Mouse (Mus musculus) layer of hippocampus, adult 9-10 months (tissue): ENCODE measurements around the gene Prlh.

Experiments
- DNase-seq: peaks from one replicate; pipeline ENCODE4 v3.0.0; 2022; ENCODE audit warnings: low spot score

Gene Prlh

DNA sequence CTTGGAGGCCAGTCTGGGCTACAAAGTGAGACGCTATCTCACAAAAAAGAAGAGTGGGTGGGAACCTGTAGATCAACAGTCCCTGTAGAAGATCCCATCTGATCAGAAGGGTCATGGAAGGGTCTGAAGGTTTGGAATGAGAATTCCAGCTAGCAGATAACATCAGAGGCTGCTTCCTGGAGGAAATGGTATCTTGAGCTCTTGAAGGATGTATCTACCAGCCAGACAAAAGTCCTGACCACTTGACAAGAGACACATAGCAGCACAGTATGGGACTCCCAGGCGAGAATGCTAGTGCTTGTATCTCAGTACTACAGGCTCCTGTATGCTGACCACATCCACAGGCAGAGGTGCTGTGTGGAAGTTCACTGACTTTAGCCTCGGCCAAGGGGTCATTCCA, 48.2 kb downstream of the Prlh start:
- no peak for DNase-seq

DNA sequence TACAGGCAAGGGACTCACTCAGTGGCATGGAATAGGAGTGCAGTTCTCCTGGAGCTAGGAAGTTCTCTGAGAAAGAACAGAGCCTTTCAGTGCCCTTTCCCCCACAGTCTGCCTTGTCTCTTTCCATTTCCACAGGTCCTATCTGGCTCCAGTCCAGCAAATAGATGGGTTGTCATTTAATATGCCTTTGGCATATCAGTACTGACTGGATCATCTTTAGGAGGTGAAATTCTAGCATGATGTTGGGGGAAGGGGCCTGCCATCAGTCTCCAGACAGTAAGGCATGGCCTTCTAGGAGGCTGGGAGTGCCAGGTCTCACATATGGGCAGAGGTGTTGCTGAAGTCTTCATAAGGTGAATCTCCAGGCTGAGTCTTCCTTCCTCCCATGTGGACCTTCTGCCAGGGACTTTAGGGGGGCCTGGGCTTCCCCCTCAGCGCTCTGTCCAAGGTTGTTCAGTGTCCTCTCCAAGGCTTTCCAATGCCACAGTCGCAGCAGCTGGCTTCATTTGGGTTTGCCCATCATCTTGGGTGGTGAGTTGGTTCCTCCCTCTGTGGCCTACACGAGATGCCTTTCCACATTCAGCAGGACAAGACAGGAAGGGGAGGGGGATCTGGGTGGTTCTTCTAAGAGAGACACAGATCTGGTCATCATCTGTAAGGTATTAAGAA, 49.1 kb downstream of the Prlh start:
- DNase-seq = no peak

- DNase-seq = no peak
These were observed 49.7 kb downstream of the Prlh start for GRCm38 (mm10) chr1:91002641-91003040.
